Mouse (Mus musculus): Measurements from ENCODE around the gene Ndufb5. TPM values are rescaled to one million over a fixed set of nuclear protein-coding genes. Genes with fewer than 3 reads are reported as not detected.
"Not testable (repeated sequence)": the region's sequence is repeated elsewhere in the genome, so short reads cannot be mapped to it uniquely, and the experiment has no call there.

The Ndufb5 gene
- polyA plus RNA-seq (2012; rRNA removed): 207 and 209 TPM in 2 replicates

GRCm38 (mm10) chr3:32736244-32737171, at the start of gene Ndufb5:
TSS of gene Ndufb5 (plus strand) at chr3:32736990.
- DNase-seq (ENCODE audit: low spot score): peak; percentile 93

GRCm38 (mm10) chr3:32687156-32687555, 49.6 kb upstream of the Ndufb5 start:
- no peak for DNase-seq (ENCODE audit: low spot score)

- no peak for DNase-seq (ENCODE audit: low spot score)
These were observed 47.2 kb upstream of the Ndufb5 start for GRCm38 (mm10) chr3:32689567-32689999.

GRCm38 (mm10) chr3:32690008-32690407, 46.8 kb upstream of the Ndufb5 start:
- DNase-seq (ENCODE audit: low spot score): no peak

GRCm38 (mm10) chr3:32690901-32691300, 45.9 kb upstream of the Ndufb5 start:
- no peak for DNase-seq (ENCODE audit: low spot score)

- DNase-seq (ENCODE audit: low spot score): no peak
These were observed 44.9 kb upstream of the Ndufb5 start for GRCm38 (mm10) chr3:32691841-32692240.

- DNase-seq (ENCODE audit: low spot score): no peak
These were observed 42.6 kb upstream of the Ndufb5 start for GRCm38 (mm10) chr3:32694211-32694610.

GRCm38 (mm10) chr3:32694737-32695582, 41.8 kb upstream of the Ndufb5 start:
- no peak for DNase-seq (ENCODE audit: low spot score)

- no peak for DNase-seq (ENCODE audit: low spot score)
These were observed 41.2 kb upstream of the Ndufb5 start for GRCm38 (mm10) chr3:32695583-32695980.

- peak; percentile 55 for DNase-seq (ENCODE audit: low spot score)
These were observed 38.4 kb upstream of the Ndufb5 start for GRCm38 (mm10) chr3:32698228-32698863.

- not testable (repeated sequence) for DNase-seq (ENCODE audit: low spot score)
These were observed 32.8 kb upstream of the Ndufb5 start for GRCm38 (mm10) chr3:32704021-32704420.

GRCm38 (mm10) chr3:32704632-32705031, 32.2 kb upstream of the Ndufb5 start:
- not testable (repeated sequence) for DNase-seq (ENCODE audit: low spot score)

- DNase-seq (ENCODE audit: low spot score): not testable (repeated sequence)
These were observed 31.0 kb upstream of the Ndufb5 start, which contains the start of gene Actl6a for GRCm38 (mm10) chr3:32705647-32706348. TSS of gene Actl6a (plus strand) at chr3:32706298.

- no peak for DNase-seq (ENCODE audit: low spot score)
These were observed 28.8 kb upstream of the Ndufb5 start for GRCm38 (mm10) chr3:32708052-32708367.

- peak; percentile 80 for DNase-seq (ENCODE audit: low spot score)
These were observed 28.2 kb upstream of the Ndufb5 start for GRCm38 (mm10) chr3:32708368-32709231.

GRCm38 (mm10) chr3:32709388-32709787, 27.4 kb upstream of the Ndufb5 start:
- DNase-seq (ENCODE audit: low spot score): no peak

GRCm38 (mm10) chr3:32713711-32714110, 23.1 kb upstream of the Ndufb5 start:
- no peak for DNase-seq (ENCODE audit: low spot score)

- DNase-seq (ENCODE audit: low spot score): not testable (repeated sequence)
These were observed 19.4 kb upstream of the Ndufb5 start for GRCm38 (mm10) chr3:32717403-32717802.

- DNase-seq (ENCODE audit: low spot score): no peak
These were observed 18.5 kb upstream of the Ndufb5 start for GRCm38 (mm10) chr3:32718271-32718670.

- no peak for DNase-seq (ENCODE audit: low spot score)
These were observed 12.6 kb upstream of the Ndufb5 start for GRCm38 (mm10) chr3:32724191-32724590.
